Mouse (Mus musculus) liver, adult (tissue): Measurements from ENCODE around the gene Anp32a.
A peak's percentile ranks its signal among the peaks of the same experiment; 100 is the strongest.

ENCODE experiments used
- GATA4 ChIP-seq: IDR thresholded peaks from 2 replicates; pipeline ENCODE4 v1.6.1; 2014; ENCODE audit warnings: mild to moderate bottlenecking, low read length; ENCODE audit not compliant: insufficient replicate concordance

The Anp32a gene

DNA sequence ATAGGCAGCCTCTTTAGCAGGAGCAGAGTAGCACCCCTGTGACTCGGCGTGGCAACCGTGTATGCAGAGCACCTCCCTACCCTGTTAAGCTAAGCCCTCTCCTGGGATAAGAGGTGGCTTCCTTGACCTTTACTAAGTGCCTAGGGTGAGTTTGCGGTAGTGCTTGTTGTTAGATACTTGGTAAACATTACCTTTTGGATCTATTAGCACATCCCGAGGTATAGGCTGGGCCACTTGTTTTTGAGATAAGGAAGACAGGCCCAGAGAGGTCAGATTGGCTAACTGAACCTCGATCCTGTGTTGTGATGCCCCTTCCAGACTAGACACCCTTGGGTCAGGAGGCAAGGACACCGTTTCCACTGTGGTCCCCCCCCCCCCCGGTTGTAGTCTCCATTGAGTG is 16.5 kb downstream of the Anp32a start:
- TF ChIP-seq GATA4: no peak

- no peak for TF ChIP-seq GATA4
Measured at GRCm38 (mm10) chr9:62358851-62359250, 17.8 kb downstream of the Anp32a start.

DNA sequence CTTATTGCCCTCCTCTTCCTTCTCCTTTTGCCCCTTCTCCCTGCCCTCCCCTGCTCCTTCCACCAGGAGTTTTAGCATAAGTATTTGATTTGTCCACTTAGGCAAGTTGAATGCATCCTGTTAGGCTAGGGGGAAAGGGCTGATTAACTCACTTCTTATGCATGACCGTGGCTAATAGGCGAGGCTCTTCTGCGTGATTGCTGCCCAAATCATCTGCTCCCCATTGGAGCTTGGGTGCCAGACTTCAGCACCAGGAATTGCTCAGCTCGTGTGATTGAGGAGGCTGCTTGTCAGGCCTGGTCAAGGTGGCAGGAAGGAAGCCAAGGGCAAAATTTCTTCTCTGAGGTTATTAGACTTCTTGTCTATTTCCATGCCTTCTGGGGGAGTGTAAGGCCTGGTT is 19.8 kb downstream of the Anp32a start:
- no peak for TF ChIP-seq GATA4

DNA sequence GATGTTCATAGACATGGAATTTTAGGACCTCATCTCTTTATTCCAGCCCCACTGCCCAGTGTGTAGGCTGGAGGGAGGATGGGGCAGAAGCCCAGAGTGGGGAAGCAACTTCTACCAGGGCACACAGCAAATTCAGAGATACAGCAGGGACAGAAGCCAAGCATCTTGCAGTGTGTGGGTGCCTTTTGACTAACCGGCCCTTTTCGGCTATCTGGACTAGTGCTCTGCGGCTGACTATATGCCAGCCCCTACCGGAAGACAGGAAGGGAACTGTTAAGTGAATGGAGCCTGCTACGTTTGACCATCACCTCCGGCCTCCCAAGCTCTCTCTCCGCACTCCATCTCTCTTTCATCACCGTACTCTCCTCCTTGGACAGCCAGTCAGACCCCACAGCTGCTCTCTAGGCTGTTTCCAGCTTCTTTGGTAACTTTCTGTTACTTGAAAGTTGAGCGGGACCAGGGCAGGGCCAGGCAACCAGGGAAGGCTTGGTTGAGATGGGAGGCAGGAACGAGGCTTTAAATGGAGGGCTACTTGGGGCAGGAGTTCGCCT is 21.8 kb downstream of the Anp32a start:
- TF ChIP-seq GATA4: no peak

DNA sequence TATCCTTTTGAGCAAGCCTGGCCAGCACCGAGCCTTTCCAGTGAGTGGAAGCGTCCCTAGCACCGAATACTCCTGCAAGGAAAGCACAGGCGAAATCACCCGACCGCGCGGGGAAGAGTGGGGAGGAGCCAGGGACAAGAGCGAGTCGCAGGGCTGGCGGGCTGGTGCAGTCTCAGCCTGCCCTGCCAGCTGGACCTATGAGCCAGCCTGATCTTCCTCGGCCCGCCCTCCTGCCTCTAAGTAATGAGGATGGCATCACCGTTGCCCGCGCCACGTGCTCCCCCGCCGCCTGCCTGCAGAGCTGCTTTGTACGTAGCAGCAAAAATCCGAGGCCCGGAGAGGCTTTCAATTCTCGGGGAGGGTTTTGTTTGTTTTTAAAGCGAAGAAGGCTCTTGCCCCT is 22.5 kb downstream of the Anp32a start:
- no peak; the same call in 1 of the 2 replicates for TF ChIP-seq GATA4

GRCm38 (mm10) chr9:62364216-62364615 is 23.1 kb downstream of the Anp32a start:
- no peak for TF ChIP-seq GATA4

DNA sequence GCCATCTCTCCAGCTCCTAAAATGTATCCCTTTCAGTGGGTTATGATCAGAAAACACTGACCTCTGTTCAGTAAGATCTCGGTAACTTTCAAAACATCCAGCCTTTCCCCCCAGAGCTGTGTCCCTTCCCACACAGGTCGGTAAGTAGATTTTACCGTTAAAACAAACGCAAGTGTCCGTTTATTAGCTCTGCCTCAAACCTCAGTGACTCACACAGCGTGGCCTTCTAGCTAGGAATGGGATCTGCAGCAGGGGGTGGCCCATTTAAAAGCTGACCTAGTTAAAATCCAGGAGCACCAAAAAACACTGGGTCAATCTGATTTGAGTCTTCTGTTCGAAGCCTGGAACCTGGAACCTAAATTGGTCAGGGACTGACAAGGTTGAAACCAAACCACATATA is 23.7 kb downstream of the Anp32a start:
- TF ChIP-seq GATA4: no peak

- no peak for TF ChIP-seq GATA4
Measured at GRCm38 (mm10) chr9:62365326-62366080, 24.4 kb downstream of the Anp32a start.

DNA sequence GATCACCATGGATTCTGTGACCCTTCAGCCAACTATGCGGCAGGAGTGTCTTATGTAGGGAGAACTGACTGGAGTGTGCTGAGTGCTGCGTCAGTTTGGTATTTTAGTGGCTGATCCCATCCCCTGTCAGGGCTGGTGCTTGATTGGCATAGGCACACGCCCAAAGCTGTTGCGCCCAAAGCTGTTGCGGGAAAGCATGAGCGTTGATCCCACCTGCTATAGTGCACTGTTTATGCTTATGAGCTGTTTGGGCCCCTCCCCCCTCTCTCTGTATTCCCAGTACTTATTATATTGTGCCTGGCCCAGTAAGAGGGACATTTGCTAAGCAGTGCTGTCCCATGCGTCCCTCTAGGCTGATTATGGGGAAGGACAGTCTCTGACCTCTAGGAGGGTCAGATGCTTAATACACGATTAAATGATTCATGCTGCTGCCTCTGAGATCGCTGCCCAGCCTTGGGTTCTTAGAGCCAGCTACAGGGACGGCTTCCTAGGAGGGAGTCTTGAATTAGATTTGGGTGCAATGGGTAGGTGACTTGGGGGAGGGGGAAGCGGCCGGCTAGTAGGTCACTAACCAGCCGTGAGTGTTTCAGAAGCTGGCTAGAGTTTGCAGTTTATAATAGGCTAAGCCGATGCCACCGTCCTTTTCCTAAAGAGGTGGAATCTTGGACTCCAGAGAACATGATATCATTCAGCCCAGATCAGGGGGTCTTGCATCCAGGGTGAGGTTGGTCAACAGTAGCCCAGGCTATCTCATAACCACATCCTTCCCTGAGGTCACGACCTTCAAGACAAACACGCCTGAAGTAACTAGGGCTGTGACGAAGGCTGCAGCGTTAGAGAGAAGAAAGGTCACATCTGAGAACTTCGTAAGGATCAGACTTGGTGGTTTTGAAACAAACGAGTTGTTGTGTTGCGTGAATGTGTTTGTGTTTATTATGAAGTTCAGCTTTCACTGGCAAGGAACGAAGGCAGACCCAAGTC is 25.7 kb downstream of the Anp32a start:
- no peak for TF ChIP-seq GATA4

- TF ChIP-seq GATA4: peak; percentile 56; the same call in 1 of the 2 replicates
Measured at GRCm38 (mm10) chr9:62367510-62368071, 26.5 kb downstream of the Anp32a start.

DNA sequence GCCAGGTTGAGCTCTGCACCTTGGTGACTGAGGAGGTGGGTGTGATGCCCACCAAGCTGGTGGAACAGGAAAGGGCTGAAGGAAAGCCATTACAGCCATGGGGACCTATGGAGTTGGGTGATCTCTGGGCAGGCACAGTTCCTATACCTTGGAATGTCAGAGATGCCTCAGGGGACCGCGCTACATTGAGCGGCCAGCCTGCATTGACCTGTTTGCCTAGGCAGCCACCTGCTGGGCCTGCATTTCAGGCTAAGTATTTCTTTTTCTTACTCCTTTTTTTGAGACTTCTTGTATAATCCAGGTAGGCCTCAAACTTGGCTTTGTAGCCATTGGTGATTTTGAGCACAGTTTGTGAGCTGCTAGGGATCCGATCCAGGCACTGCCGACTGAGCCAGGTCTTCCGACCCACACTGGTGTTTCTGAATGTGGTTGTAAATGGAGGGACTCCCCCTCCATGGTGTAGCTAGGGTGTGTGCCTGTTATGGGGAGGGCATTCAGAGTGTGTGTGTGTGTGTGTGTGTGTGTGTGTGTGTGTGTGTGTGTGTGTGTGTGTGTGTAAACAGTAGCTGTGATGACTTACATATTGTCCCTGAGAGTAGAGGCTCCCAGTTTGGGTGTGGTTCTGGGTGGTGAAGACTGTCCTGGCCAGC is 27.3 kb downstream of the Anp32a start:
- TF ChIP-seq GATA4: no peak

- TF ChIP-seq GATA4: no peak
Measured at GRCm38 (mm10) chr9:62369172-62369571, 28.1 kb downstream of the Anp32a start.

GRCm38 (mm10) chr9:62370186-62370585 is 29.1 kb downstream of the Anp32a start:
- TF ChIP-seq GATA4: no peak

DNA sequence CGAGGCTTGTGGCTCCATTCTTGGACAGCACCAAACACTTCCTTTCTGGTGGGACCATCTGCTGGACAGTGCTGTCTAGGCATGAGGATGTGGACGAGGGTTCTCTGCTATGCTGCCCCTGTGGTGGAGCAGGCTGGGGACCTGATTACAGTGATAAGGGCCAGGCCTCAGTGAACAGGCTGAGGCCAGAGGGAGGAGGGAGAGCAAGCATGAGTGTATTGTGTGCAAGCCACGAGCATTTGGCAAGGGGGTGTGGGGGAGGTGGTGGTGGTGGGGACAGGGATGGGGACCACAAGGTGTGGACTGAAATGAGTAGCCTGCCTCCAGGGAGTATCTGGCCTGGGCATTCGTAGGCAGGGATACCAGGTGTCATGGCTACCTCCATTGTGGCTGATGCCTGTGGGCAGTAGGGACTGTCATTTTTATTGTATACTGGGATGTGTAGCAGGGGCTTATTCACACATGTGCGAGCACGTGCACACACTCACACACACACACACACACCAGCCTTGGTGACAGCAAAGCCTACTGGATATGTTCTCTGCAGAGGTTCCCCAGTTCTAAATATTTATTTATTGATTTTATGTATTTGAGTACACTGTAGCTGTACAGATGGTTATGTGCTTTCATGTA is 29.7 kb downstream of the Anp32a start:
- no peak for TF ChIP-seq GATA4
